Mouse (Mus musculus): Measurements from ENCODE around the gene Ikzf4. TPM values are rescaled to one million over a fixed set of nuclear protein-coding genes. Genes with fewer than 3 reads are reported as not detected.
"Not testable (repeated sequence)": the region's sequence is repeated elsewhere in the genome, so short reads cannot be mapped to it uniquely, and the experiment has no call there.

Ikzf4 gene
- polyA plus RNA-seq, 1 experiment = not detected

- 86% methylated on average over 4 of the region's 4 CpGs for WGBS
- H3K4me3 ChIP-seq (replicated peaks; ENCODE audit: control insufficient read depth, low read depth, low read length) = no peak overlapping the region
- no peak overlapping the region for H3K27ac ChIP-seq (ENCODE audit: control insufficient read depth, insufficient read depth, low read depth, low read length, poor library complexity)
- peaks cover 3% of the 10 kb centered on the region; the same call in 1 of the 2 replicates for H3K4me1 ChIP-seq (ENCODE audit: control insufficient read depth, insufficient read depth, low read length)
- TF ChIP-seq CTCF (IDR thresholded peaks at IDR 0.05; ENCODE audit: control insufficient read depth, insufficient read depth, low read length) (no peak), POLR2A (IDR thresholded peaks at IDR 0.05; ENCODE audit: borderline replicate concordance, control insufficient read depth, low read depth, low read length) (no peak)
These were observed 23.1 kb downstream of the Ikzf4 start for GRCm38 (mm10) chr10:128622702-128623101.

- H3K27ac ChIP-seq (ENCODE audit: control insufficient read depth, insufficient read depth, low read depth, low read length, poor library complexity) = no peak overlapping the region
- WGBS = 78% methylated on average over 3 of the region's 3 CpGs
- H3K4me3 ChIP-seq (replicated peaks; ENCODE audit: control insufficient read depth, low read depth, low read length) = no peak overlapping the region
- peaks cover 3% of the 10 kb centered on the region; the same call in 1 of the 2 replicates for H3K4me1 ChIP-seq (ENCODE audit: control insufficient read depth, insufficient read depth, low read length)
- no peak for TF ChIP-seq POLR2A (IDR thresholded peaks at IDR 0.05; ENCODE audit: borderline replicate concordance, control insufficient read depth, low read depth, low read length)
- TF ChIP-seq CTCF (IDR thresholded peaks at IDR 0.05; ENCODE audit: control insufficient read depth, insufficient read depth, low read length) = no peak
These were observed 23.7 kb downstream of the Ikzf4 start for GRCm38 (mm10) chr10:128621986-128622520.

- no peak overlapping the region for H3K27ac ChIP-seq (ENCODE audit: control insufficient read depth, insufficient read depth, low read depth, low read length, poor library complexity)
- H3K4me3 ChIP-seq (replicated peaks; ENCODE audit: control insufficient read depth, low read depth, low read length) = no peak overlapping the region
- no peaks in the 10 kb centered on the region for H3K4me1 ChIP-seq (ENCODE audit: control insufficient read depth, insufficient read depth, low read length)
- TF ChIP-seq CTCF (IDR thresholded peaks at IDR 0.05; ENCODE audit: control insufficient read depth, insufficient read depth, low read length) (no peak), POLR2A (IDR thresholded peaks at IDR 0.05; ENCODE audit: borderline replicate concordance, control insufficient read depth, low read depth, low read length) (no peak)
These were observed 25.6 kb downstream of the Ikzf4 start for GRCm38 (mm10) chr10:128620241-128620640.

DNA sequence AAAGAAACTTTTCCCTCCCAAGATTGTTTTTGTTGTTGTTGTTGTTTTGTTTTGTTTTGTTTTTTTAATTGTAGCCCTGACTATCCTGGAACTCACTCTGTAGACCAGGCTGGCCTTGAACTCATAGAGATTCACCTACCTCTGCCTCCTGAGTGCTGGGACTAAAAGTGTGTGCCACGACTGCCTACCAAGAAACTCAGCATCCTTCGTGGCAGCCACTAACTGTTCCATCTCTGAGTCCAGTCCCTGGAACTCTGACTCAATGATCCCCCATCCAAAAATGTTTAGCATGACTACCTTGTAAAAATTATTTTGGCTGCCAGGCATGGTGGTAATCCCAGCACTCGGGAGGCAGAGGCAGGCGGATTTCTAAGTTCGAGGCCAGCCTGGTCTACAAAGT is 26.6 kb downstream of the Ikzf4 start:
- WGBS = 82% methylated on average over 5 of the region's 5 CpGs
- not testable (repeated sequence) for H3K27ac ChIP-seq (ENCODE audit: control insufficient read depth, insufficient read depth, low read depth, low read length, poor library complexity); H3K4me1 ChIP-seq (ENCODE audit: control insufficient read depth, insufficient read depth, low read length); H3K4me3 ChIP-seq (replicated peaks; ENCODE audit: control insufficient read depth, low read depth, low read length)

GRCm38 (mm10) chr10:128618570-128618969 is 27.2 kb downstream of the Ikzf4 start:
- H3K4me3 ChIP-seq (replicated peaks; ENCODE audit: control insufficient read depth, low read depth, low read length) = no peak overlapping the region
- no peak overlapping the region for H3K27ac ChIP-seq (ENCODE audit: control insufficient read depth, insufficient read depth, low read depth, low read length, poor library complexity)
- TF ChIP-seq POLR2A (IDR thresholded peaks at IDR 0.05; ENCODE audit: borderline replicate concordance, control insufficient read depth, low read depth, low read length) = no peak
- no peak for TF ChIP-seq CTCF (IDR thresholded peaks at IDR 0.05; ENCODE audit: control insufficient read depth, insufficient read depth, low read length)
- H3K4me1 ChIP-seq (ENCODE audit: control insufficient read depth, insufficient read depth, low read length) = no peaks in the 10 kb centered on the region
- WGBS = 85% methylated on average over 1 of the region's 1 CpGs

DNA sequence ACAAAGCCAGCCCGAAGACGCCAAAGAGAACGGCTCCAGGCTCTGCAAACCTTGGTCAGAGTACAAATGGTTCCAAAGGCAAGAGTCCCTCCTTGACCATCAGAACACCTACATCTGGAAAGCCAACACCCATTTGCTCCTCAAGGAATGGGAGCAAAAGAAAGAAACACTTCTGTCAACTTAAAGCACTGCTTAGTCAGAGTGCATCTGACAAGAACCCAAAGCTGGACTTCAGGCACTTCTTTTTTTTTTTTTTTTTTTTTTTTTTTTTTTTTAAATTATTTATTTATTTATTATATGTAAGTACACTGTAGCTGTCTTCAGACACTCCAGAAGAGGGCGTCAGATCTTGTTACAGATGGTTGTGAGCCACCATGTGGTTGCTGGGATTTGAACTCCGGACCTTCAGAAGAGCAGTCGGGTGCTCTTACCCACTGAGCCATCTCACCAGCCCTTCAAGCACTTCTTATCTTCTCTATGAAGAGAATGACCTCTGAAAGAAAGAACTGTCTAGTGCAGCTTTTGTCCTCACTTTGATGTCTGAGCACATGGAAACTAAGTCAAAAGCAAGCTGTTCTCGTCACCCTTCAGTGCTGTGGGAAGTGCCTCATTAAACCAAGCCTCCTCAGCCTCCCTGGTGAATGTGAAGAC is 29.9 kb downstream of the Ikzf4 start:
- not testable (repeated sequence) for H3K4me1 ChIP-seq (ENCODE audit: control insufficient read depth, insufficient read depth, low read length); H3K27ac ChIP-seq (ENCODE audit: control insufficient read depth, insufficient read depth, low read depth, low read length, poor library complexity); H3K4me3 ChIP-seq (replicated peaks; ENCODE audit: control insufficient read depth, low read depth, low read length)
- 75% methylated on average over 7 of the region's 7 CpGs for WGBS

- H3K27ac ChIP-seq (ENCODE audit: control insufficient read depth, insufficient read depth, low read depth, low read length, poor library complexity) = no peak overlapping the region
- no peaks in the 10 kb centered on the region for H3K4me1 ChIP-seq (ENCODE audit: control insufficient read depth, insufficient read depth, low read length)
- TF ChIP-seq POLR2A (IDR thresholded peaks at IDR 0.05; ENCODE audit: borderline replicate concordance, control insufficient read depth, low read depth, low read length) = no peak
- WGBS = 58% methylated on average over 3 of the region's 3 CpGs
- no peak overlapping the region for H3K4me3 ChIP-seq (replicated peaks; ENCODE audit: control insufficient read depth, low read depth, low read length)
These were observed 30.9 kb downstream of the Ikzf4 start for GRCm38 (mm10) chr10:128614934-128615333.

DNA sequence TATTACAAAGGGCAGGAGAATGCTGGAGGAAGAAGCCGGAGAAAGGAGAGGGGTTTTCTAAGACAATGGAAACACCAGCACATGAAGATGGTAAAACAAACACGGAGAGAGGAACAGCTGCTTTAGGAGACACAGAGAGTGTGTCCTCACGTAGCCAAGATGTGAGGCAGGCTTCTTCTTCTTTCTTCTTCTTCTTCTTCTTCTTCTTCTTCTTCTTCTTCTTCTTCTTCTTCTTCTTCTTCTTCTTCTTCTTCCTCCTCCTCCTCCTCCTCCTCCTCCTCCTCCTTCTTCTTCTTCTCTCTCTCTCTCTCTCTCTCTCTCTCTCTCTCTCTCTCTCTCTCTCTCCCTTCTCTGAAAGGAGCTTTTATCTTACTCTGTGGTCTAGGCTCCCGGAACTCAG is 32.0 kb downstream of the Ikzf4 start:
- not testable (repeated sequence) for H3K4me3 ChIP-seq (replicated peaks; ENCODE audit: control insufficient read depth, low read depth, low read length); H3K27ac ChIP-seq (ENCODE audit: control insufficient read depth, insufficient read depth, low read depth, low read length, poor library complexity); H3K4me1 ChIP-seq (ENCODE audit: control insufficient read depth, insufficient read depth, low read length)
- 59% methylated on average over 4 of the region's 4 CpGs for WGBS

DNA sequence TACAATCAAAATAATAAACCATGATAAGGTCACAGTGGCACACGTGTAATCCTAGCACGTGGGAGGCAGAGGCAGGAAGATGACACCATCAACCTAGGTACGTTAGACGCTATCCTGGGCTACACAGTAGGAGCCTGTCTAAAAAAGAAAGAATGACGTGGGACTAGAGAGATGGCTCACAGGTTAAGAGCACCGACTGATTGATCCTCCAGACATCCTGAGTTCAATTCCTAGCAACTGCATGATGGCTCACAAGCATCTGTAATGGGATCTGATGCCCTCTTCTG is 32.7 kb downstream of the Ikzf4 start:
- no peak overlapping the region for H3K4me3 ChIP-seq (replicated peaks; ENCODE audit: control insufficient read depth, low read depth, low read length)
- no peak for TF ChIP-seq CTCF (IDR thresholded peaks at IDR 0.05; ENCODE audit: control insufficient read depth, insufficient read depth, low read length)
- TF ChIP-seq POLR2A (IDR thresholded peaks at IDR 0.05; ENCODE audit: borderline replicate concordance, control insufficient read depth, low read depth, low read length) = no peak
- no peak overlapping the region for H3K27ac ChIP-seq (ENCODE audit: control insufficient read depth, insufficient read depth, low read depth, low read length, poor library complexity)
- WGBS = 32% methylated on average over 6 of the region's 6 CpGs
- H3K4me1 ChIP-seq (ENCODE audit: control insufficient read depth, insufficient read depth, low read length) = no peaks in the 10 kb centered on the region

All from bone marrow, adult 2 months (tissue).